Mouse (Mus musculus) hindbrain, postnatal 0 days (tissue): ENCODE measurements around the gene Ash1l. TPM values are rescaled to one million over a fixed set of nuclear protein-coding genes. Genes with fewer than 3 reads are reported as not detected.

Experiments used
- ATAC-seq: fragments of 200-750 bp; cut with Nextera tagmentation; 2 replicates; pipeline ENCODE4 v1.8.0; 2017; ENCODE audit warnings: mild to moderate bottlenecking, moderate TSS enrichment, moderate library complexity
- DNase-seq: peaks from one replicate; pipeline ENCODE4 v3.0.0-alpha.2; 2015; ENCODE audit warnings: low spot score
- H3K27ac ChIP-seq: fragments of 300-500 bp; sonication (generic); 2 replicates; pipeline ENCODE4 v1.5.1; 2014; ENCODE audit warnings: mild to moderate bottlenecking
- H3K27me3 ChIP-seq: fragments of 300-500 bp; sonication (generic); 2 replicates; pipeline ENCODE4 v1.6.1; 2014; ENCODE audit warnings: low read length, mixed read lengths; ENCODE audit not compliant: insufficient read depth
- H3K36me3 ChIP-seq: fragments of 300-500 bp; sonication (generic); 2 replicates; pipeline ENCODE4 v1.6.1; 2014; ENCODE audit warnings: low read length, mixed read lengths; ENCODE audit not compliant: insufficient read depth
- H3K4me1 ChIP-seq: fragments of 300-500 bp; sonication (generic); 2 replicates; pipeline ENCODE4 v1.6.1; 2014; ENCODE audit warnings: antibody characterized with exemption, low read length, mixed read lengths; ENCODE audit not compliant: insufficient read depth
- H3K4me2 ChIP-seq: fragments of 300-500 bp; sonication (generic); 2 replicates; pipeline ENCODE4 v1.6.1; 2014; ENCODE audit warnings: low read depth, mild to moderate bottlenecking, low read length, moderate library complexity, mixed read lengths
- H3K4me3 ChIP-seq: fragments of 300-500 bp; sonication (generic); 2 replicates; pipeline ENCODE4 v1.5.1; 2014; ENCODE audit warnings: low read length
- H3K9ac ChIP-seq: fragments of 300-500 bp; sonication (generic); replicated peaks from 2 replicates; pipeline ENCODE4 v1.6.1; 2014; ENCODE audit warnings: mild to moderate bottlenecking, low read length, moderate library complexity, mixed read lengths
- H3K9me3 ChIP-seq: fragments of 300-500 bp; sonication (generic); 2 replicates; pipeline ENCODE4 v1.6.1; 2016; ENCODE audit warnings: low read length, mixed read lengths
- CTCF ChIP-seq: IDR thresholded peaks from 2 replicates; pipeline ENCODE4 v1.5.1; 2016; ENCODE audit warnings: antibody characterized with exemption, control low read depth, low read depth
- WGBS: fragments of 180-500 bp; shearing (Covaris S2); extraction: QIAGEN DNeasy Blood & Tissue Kit; methylation state at CpG from one replicate; pipeline ENCODE4 v1.1.7; 2014; 5-methylcytosine and 5-hydroxymethylcytosine counted together
- polyA plus RNA-seq: library from polyadenylated mRNA; unstranded; fragments of >200 nt; fragmentation: Nextera tagmentation; extraction: Ambion mirVana; gene quantifications from 2 replicates; pipeline ENCODE4 v1.2.1, GENCODE M21; 2015
- total RNA-seq: library from RNA; depleted of rRNA; stranded (reverse); fragments of >200 nt; gene quantifications from 2 replicates; pipeline ENCODE4 v1.2.3, GENCODE M21; 2014

Ash1l gene
- total and polyA plus RNA-seq, 2 experiments from 2014 or later, result 14.4 to 22.1 TPM

GRCm38 (mm10) chr3:89094021-89094420 is 143.6 kb downstream of the Ash1l start:
- no peaks in the 10 kb centered on the region for H3K27me3 ChIP-seq
- H3K4me1 ChIP-seq, result 0 out of 2 replicates have a peak, but pooled peaks cover 13% of the 10 kb centered on the region
- H3K9ac ChIP-seq, result no peak overlapping the region
- H3K27ac ChIP-seq, result no peak overlapping the region
- DNase-seq (no peak), ATAC-seq (no peak)
- no peak overlapping the region for H3K4me3 ChIP-seq
- H3K9me3 ChIP-seq, result no peaks in the 10 kb centered on the region
- no peak overlapping the region for H3K4me2 ChIP-seq
- peaks cover 41% of the 10 kb centered on the region for H3K36me3 ChIP-seq
- no peak for TF ChIP-seq CTCF
- WGBS, result 80% methylated on average over 10 of the region's 10 CpGs

GRCm38 (mm10) chr3:89100811-89101210 is 150.4 kb downstream of the Ash1l start, which contains the start of gene Gm43738:
Gm43738 (minus strand) TSS chr3:89101099.
- Histone ChIP-seq H3K4me2 (peak within 1 kb of the TSS; percentile 81), H3K27ac (peak within 1 kb of the TSS; percentile 54), H3K4me1 (peaks cover 5% of the 10 kb centered on the region), H3K36me3 (peaks cover 22% of the 10 kb centered on the region), H3K9me3 (no peaks in the 10 kb centered on the region), H3K9ac (peak within 1 kb of the TSS; percentile 58), H3K27me3 (no peaks in the 10 kb centered on the region), H3K4me3 (peak within 1 kb of the TSS; percentile 66)
- ATAC-seq, result no peak
- 36% methylated on average over 7 of the region's 7 CpGs for WGBS
- 0 out of 2 replicates have a peak, but pooled peaks have one; percentile 23 for TF ChIP-seq CTCF
- peak; percentile 21 for DNase-seq

GRCm38 (mm10) chr3:89101459-89101811 is 151.0 kb downstream of the Ash1l start:
- Histone ChIP-seq H3K27ac (peak overlapping the region; percentile 54), H3K4me2 (peak overlapping the region; percentile 81), H3K36me3 (peaks cover 16% of the 10 kb centered on the region), H3K4me3 (peak overlapping the region; percentile 66), H3K9ac (peak overlapping the region; percentile 58), H3K9me3 (no peaks in the 10 kb centered on the region), H3K27me3 (no peaks in the 10 kb centered on the region), H3K4me1 (peaks cover 5% of the 10 kb centered on the region)
- DNase-seq (no peak), ATAC-seq (no peak)
- under 1% methylated on average over 19 of the region's 19 CpGs for WGBS
- TF ChIP-seq CTCF, result no peak

- peak within 1 kb of the TSS; percentile 66 for H3K4me3 ChIP-seq
- H3K9me3 ChIP-seq, result no peaks in the 10 kb centered on the region
- H3K4me1 ChIP-seq, result peaks cover 5% of the 10 kb centered on the region
- WGBS, result under 1% methylated on average over 26 of the region's 26 CpGs
- H3K4me2 ChIP-seq, result peak within 1 kb of the TSS; percentile 81
- TF ChIP-seq CTCF, result peak; percentile 56
- H3K36me3 ChIP-seq, result peaks cover 11% of the 10 kb centered on the region; the same call in 1 of the 2 replicates
- peak within 1 kb of the TSS; percentile 54 for H3K27ac ChIP-seq
- DNase-seq (peak; percentile 99), ATAC-seq (peak; percentile 99)
- no peaks in the 10 kb centered on the region for H3K27me3 ChIP-seq
- peak within 1 kb of the TSS; percentile 58 for H3K9ac ChIP-seq
Measured at GRCm38 (mm10) chr3:89101812-89102494, 151.5 kb downstream of the Ash1l start, which contains the start of gene Fdps. Fdps (minus strand) TSS chr3:89101959.

- no peak overlapping the region; the same call in 1 of the 2 replicates for H3K4me3 ChIP-seq
- H3K36me3 ChIP-seq, result peaks cover 10% of the 10 kb centered on the region; the same call in 1 of the 2 replicates
- no peak overlapping the region for H3K9ac ChIP-seq
- peak overlapping the region; percentile 81 for H3K4me2 ChIP-seq
- WGBS, result 69% methylated on average over 12 of the region's 12 CpGs
- TF ChIP-seq CTCF, result no peak
- H3K4me1 ChIP-seq, result peaks cover 5% of the 10 kb centered on the region
- ATAC-seq, result no peak
- no peaks in the 10 kb centered on the region for H3K9me3 ChIP-seq
- no peak for DNase-seq
- H3K27me3 ChIP-seq, result no peaks in the 10 kb centered on the region
- 0 out of 2 replicates have a peak overlapping the region, but pooled peaks have one; percentile 3 for H3K27ac ChIP-seq
Measured at GRCm38 (mm10) chr3:89102495-89103290, 152.3 kb downstream of the Ash1l start.

- DNase-seq, result no peak
- no peak overlapping the region for H3K4me3 ChIP-seq
Measured at GRCm38 (mm10) chr3:89103291-89103595, 152.8 kb downstream of the Ash1l start.

More at GRCm38 (mm10) chr3:89103291-89103595, 152.8 kb downstream of the Ash1l start:
- Histone ChIP-seq H3K9ac (no peak overlapping the region), H3K27ac (no peak overlapping the region), H3K4me1 (peaks cover 5% of the 10 kb centered on the region), H3K9me3 (no peaks in the 10 kb centered on the region), H3K36me3 (0 out of 2 replicates have a peak, but pooled peaks cover 4% of the 10 kb centered on the region), H3K4me2 (no peak overlapping the region), H3K27me3 (no peaks in the 10 kb centered on the region)
- ATAC-seq, result no peak
- TF ChIP-seq CTCF, result no peak
- WGBS, result 73% methylated on average over 4 of the region's 4 CpGs
